Mouse (Mus musculus): ENCODE results near the gene Trim27. TPM values are rescaled to one million over a fixed set of nuclear protein-coding genes. Genes with fewer than 3 reads are reported as not detected.

Gene Trim27
- polyA plus RNA-seq, 1 experiment = 63.9 TPM

DNA sequence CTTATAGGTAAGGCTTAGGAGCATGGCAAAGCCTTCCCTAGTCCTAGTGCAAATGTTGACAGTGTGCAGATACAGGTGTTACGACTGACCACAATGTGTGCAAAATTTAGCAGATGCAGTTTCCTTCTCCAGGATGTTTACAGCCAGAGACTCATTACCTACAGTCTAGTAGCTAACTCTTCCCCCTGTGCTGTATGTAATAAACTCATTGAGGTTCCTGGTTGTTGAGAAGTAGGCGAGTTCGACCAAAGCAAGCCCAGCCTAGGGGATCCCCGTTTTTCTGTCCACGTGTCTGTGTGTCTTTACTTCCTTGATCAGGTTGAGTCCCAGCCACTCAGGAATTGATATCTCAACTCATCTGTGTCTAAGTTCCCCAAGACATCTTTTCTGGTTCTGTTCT is 64.8 kb downstream of the Trim27 start:
- H3K27ac ChIP-seq (ENCODE audit: insufficient read depth, low read length) = no peak overlapping the region
- no peaks in the 10 kb centered on the region; the same call in 1 of the 2 replicates for H3K4me1 ChIP-seq (ENCODE audit: control insufficient read depth, insufficient read depth, insufficient read length)
- no peak overlapping the region for H3K4me3 ChIP-seq (ENCODE audit: extremely low read depth, insufficient read depth, insufficient read length)
- DNase-seq (ENCODE audit: low read depth in 1 of 2, low spot score in 2 of 2) = no peak
- no peaks in the 10 kb centered on the region for H3K36me3 ChIP-seq (ENCODE audit: control insufficient read depth, insufficient read depth, low read length)
- 0 out of 2 replicates have a peak, but pooled peaks cover 1% of the 10 kb centered on the region for H3K27me3 ChIP-seq (ENCODE audit: control insufficient read depth, insufficient read depth, low read length)
- TF ChIP-seq POLR2A (IDR thresholded peaks at IDR 0.05; ENCODE audit: low read depth, low read length) = no peak
- no peak for TF ChIP-seq CTCF (IDR thresholded peaks at IDR 0.05; ENCODE audit: extremely low read depth, insufficient read depth, insufficient read length, insufficient replicate concordance)
- WGBS = 70% methylated on average over 5 of the region's 5 CpGs

Other genes starting within 250 kb of the Trim27 start
- gene Olfr1370, start 104.5 kb upstream of the Trim27 start, polyA plus RNA-seq (2012; rRNA removed) = not detected in 2 replicates
- not detected in 2 replicates for gene Olfr1369-ps1, start 68.0 kb upstream of the Trim27 start, polyA plus RNA-seq (2012; rRNA removed)
- not detected in 2 replicates for gene Olfr263, start 49.8 kb upstream of the Trim27 start, polyA plus RNA-seq (2012; rRNA removed)
- not detected in 2 replicates for gene Olfr1368, start 33.6 kb upstream of the Trim27 start, polyA plus RNA-seq (2012; rRNA removed)
- gene Gpx5, start 113.3 kb downstream of the Trim27 start, polyA plus RNA-seq (2012; rRNA removed) = not detected in 2 replicates
- gene Gpx6, start 132.7 kb downstream of the Trim27 start, polyA plus RNA-seq (2012; rRNA removed) = not detected in 2 replicates
- gene Olfr1367, start 167.5 kb downstream of the Trim27 start, polyA plus RNA-seq (2012; rRNA removed) = not detected in 2 replicates
- gene Zscan12, start 183.4 kb downstream of the Trim27 start, polyA plus RNA-seq (2012; rRNA removed) = 0.38 and 0.62 TPM in 2 replicates
- gene Zkscan3, start 223.3 kb downstream of the Trim27 start, polyA plus RNA-seq (2012; rRNA removed) = 12.5 and 15.2 TPM in 2 replicates